Mouse (Mus musculus) lung, postnatal 0 days (tissue): ENCODE measurements at regions not wholly inside any gene's neighbourhood (a gene's known extent, or its start where the extent isn't known, plus 50 kb on each side); places are given as distances from the start of the nearest gene placed in this dataset.

ENCODE experiments used
- CTCF ChIP-seq: IDR thresholded peaks from 2 replicates; pipeline ENCODE4 v1.5.1; 2016; ENCODE audit warnings: antibody characterized with exemption, mild to moderate bottlenecking
- EP300 ChIP-seq: IDR thresholded peaks from 2 replicates; pipeline ENCODE4 v1.6.1; 2016; ENCODE audit warnings: antibody characterized with exemption, mild to moderate bottlenecking, control low read depth

DNA sequence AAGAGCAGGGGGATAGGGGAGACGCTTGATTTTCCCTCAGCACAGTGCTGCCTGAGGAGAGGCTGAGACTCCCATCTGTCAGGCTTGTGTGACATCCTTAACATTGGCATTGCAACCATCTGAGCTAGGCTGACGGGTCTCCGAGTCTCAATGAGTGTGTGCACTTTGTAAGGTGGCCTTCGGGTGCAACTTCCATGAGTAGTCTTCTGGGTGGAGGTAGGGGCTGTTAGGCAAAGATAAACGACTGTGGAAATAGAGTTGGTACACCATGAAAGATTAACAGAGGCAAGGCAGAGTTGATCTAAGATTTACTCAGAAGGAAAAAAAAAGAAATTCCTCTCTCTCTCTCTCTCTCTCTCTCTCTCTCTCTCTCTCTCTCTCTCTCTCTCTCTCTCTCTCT lies 211.2 kb upstream of the Nr5a2 start:
- TF ChIP-seq CTCF (no peak), EP300 (no peak)
